Mouse (Mus musculus) lung, adult 2 months (tissue): ENCODE results near the gene Cop1.

ENCODE experiments used
- CTCF ChIP-seq: fragments of 200-500 bp; IDR thresholded peaks from 2 replicates; pipeline ENCODE4 v1.5.1; 2011; ENCODE audit warnings: mild to moderate bottlenecking, low read length, control low read depth; ENCODE audit not compliant: insufficient read depth
- POLR2A ChIP-seq: fragments of 200-500 bp; IDR thresholded peaks from 2 replicates; pipeline ENCODE4 v1.6.1; 2011; ENCODE audit warnings: low read depth, mild to moderate bottlenecking, control low read depth, low read length, borderline replicate concordance; ENCODE audit errors: extremely low read depth

GRCm38 (mm10) chr1:159254906-159255685 lies 23.0 kb downstream of the Cop1 start:
- TF ChIP-seq CTCF (no peak), POLR2A (no peak)
